Mouse (Mus musculus) CH12F3 (cell line): ENCODE measurements around the gene Col27a1.

Source experiments
- in situ Hi-C: fragments of 300-500 bp; cut with MboI; formaldehyde crosslinking; loops from 2 replicates; pipeline ENCODE4 v1.14.3; 2020; ENCODE audit warnings: low sequenced_read_pairs

Col27a1 gene

DNA sequence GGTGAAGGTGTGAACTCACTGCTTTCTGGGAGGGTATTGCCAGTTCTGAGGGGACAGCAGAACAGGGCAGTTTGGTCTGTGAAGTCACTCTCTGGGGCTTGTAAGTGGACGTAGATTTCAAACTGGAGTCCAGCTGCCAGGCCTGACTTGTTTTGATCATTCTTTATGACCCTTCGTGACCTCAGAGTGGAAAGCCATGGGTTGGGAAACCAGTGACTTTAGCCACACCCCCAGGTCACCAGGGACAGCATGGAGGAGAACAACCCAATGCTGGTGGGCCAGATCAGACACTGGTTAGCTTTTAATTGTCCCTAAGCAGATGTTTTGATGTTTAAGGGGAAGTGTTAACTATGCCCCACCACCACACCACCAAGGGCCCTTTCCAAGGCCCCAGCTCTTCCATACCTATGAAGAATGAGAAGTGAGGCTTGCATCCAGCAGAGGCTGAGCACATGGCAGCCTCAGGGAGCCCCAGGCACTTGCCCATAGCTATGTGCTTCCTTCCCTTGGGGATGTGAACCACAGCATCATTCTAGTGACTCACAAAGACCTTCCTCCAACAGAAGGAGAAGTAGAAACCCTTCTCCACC lies 143.3 kb downstream of the Col27a1 start:
- in situ Hi-C loops, result no loop called here

GRCm38 (mm10) chr4:63359861-63360260 lies 146.1 kb downstream of the Col27a1 start:
- in situ Hi-C loops, result no loop called here

- in situ Hi-C loops, result no loop called here
These were observed 148.3 kb downstream of the Col27a1 start, which contains the start of gene Orm2 for GRCm38 (mm10) chr4:63362150-63362549. Orm2 (plus strand) TSS chr4:63362449.

GRCm38 (mm10) chr4:63368577-63368976 lies 154.8 kb downstream of the Col27a1 start:
- in situ Hi-C loops, result no loop called here

DNA sequence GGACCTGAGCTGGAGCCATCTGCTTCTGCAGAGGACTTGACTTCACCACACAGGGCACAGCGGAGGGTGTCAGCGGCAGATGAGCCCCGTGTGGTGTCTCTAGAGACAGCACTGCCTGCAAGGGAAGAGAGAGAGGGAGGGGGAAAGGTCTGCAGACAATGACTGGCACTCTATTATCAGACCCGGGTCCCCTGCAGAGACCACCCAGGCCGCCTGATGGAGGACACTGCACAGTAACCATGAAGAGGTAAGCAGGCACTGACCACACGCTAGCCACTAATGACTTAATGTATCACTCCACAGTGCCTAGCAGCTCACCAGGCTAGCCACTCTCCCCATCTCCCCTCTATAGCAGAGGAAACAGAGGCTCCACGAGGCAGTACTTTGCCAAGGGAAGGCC lies 157.1 kb downstream of the Col27a1 start:
- in situ Hi-C loops, result no loop called here

- in situ Hi-C loops, result no loop called here
These were observed 158.1 kb downstream of the Col27a1 start for GRCm38 (mm10) chr4:63371890-63372289.

DNA sequence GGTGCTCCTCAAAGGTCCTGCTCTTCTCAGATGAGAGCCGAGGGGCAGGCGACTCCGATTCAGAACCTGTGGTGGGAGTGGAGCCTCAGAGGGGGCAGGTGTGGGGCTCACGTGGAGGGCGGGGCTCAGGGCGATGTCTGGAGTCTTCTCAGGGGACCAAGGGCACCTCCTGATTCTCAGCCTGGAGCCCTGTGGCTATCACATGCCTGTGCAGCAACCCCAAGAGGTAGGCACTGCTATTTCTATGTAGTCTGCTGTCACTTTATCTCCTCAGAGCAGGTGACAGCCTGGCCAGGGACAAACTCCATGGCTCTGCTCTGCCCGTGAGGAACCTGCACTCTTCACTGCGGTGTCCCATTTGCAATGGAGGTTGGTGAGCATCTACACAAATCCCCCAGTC lies 159.6 kb downstream of the Col27a1 start:
- in situ Hi-C loops, result no loop called here

DNA sequence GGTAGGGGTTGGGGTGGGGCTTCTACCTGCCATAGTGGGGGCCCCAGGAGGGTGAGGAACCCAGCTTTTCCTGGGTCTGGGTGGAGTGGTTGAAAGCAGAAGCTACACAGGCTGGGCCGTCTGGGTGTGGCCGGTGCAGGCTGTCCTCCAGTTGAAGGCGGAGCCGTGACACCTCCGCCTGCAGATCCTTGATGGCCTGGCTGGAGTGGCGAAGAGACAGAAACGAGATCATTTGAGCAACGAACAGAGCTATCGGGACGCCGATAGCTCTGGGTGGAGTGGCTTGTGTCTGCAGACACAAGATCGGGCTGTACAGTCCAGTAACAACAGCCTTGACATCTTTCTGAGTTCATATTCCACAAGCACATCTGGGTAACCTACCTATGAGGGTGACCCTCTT lies 160.5 kb downstream of the Col27a1 start:
- in situ Hi-C loops, result no loop called here

DNA sequence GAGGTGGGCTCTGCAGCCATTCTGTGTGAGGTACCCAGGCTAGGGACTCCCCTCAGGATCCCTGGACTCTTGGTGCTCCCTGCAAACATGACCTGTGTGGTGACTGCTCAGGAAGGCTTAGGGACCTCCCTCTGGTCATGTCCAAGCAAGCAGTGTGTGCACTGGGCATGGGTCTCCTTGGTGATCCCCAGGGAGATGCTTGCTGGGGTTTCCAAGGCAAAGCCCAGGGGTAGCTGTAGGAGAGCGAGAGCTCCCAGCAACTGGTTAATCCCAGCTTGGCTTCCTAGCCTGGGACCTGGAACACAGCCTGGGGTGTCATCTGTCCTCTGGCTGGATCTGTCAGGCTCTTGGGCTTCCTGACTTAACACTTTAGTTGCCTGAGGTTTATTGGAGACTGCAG lies 161.6 kb downstream of the Col27a1 start:
- in situ Hi-C loops, result no loop called here

- in situ Hi-C loops, result no loop called here
These were observed 163.7 kb downstream of the Col27a1 start for GRCm38 (mm10) chr4:63377483-63377882.

DNA sequence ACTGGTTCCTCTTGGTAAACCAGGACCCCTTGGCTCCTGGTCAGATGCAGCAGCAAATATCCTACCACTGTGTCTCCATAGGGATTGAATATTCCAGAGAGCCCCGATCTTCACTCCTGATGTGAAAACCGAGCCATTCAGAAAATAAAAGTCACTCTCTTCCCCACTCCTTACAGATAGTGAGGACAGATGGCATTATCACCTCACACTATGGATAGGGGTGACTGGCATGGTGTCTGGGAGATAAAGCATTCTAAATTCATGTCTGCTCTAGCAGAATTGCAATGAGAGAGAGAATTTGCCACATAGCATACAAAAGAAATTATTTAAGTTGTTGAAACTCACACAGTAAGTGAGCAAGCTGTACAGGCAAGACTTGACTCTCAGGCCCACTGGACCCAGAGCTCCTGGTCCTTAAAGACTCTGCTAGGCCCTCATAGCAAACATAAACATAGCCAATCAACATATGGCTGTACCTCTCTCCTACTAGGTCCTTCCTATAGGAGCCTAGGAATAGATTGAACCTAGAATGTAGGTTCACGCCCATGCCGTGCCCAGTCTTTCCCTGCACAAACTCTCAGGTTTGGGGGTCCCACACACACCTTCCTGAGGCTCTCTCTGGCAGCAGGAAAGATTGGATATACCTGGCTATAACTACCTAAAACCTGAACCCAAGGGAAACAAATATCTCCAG lies 169.0 kb downstream of the Col27a1 start:
- in situ Hi-C loops, result no loop called here

GRCm38 (mm10) chr4:63383474-63383873 lies 169.7 kb downstream of the Col27a1 start:
- in situ Hi-C loops, result no loop called here

- in situ Hi-C loops, result no loop called here
These were observed 170.5 kb downstream of the Col27a1 start for GRCm38 (mm10) chr4:63384262-63384661.
